Mouse (Mus musculus) liver, embryonic 11.5 days (tissue): ENCODE measurements around the gene Xrra1. TPM values are rescaled to one million over a fixed set of nuclear protein-coding genes. Genes with fewer than 3 reads are reported as not detected.
"Not testable (repeated sequence)": the region's sequence is repeated elsewhere in the genome, so short reads cannot be mapped to it uniquely, and the experiment has no call there.

Experiments used
- ATAC-seq: fragments of 200-750 bp; cut with Nextera tagmentation; replicated peaks from 2 replicates; pipeline ENCODE4 v1.8.0; 2017; ENCODE audit warnings: moderate number of reproducible peaks, mild to moderate bottlenecking, moderate TSS enrichment, moderate library complexity; ENCODE audit not compliant: low FRiP score
- DNase-seq: peaks from one replicate; pipeline ENCODE4 v3.0.0-alpha.2; 2017; ENCODE audit warnings: low spot score
- H3K27ac ChIP-seq: fragments of 300-500 bp; sonication (generic); 2 replicates; pipeline ENCODE4 v1.5.1; 2014; ENCODE audit warnings: mild to moderate bottlenecking, low read depth, low read length, control low read depth
- H3K27me3 ChIP-seq: fragments of 300-500 bp; sonication (generic); replicated peaks from 2 replicates; pipeline ENCODE4 v1.6.1; 2014; ENCODE audit warnings: low read length, mixed read lengths; ENCODE audit not compliant: control insufficient read depth, insufficient read depth
- H3K36me3 ChIP-seq: fragments of 300-500 bp; sonication (generic); 2 replicates; pipeline ENCODE4 v1.6.1; 2014; ENCODE audit warnings: mild to moderate bottlenecking, low read length, moderate library complexity, mixed read lengths; ENCODE audit not compliant: control insufficient read depth, insufficient read depth
- H3K4me1 ChIP-seq: fragments of 300-500 bp; sonication (generic); replicated peaks from 2 replicates; pipeline ENCODE4 v1.6.1; 2014; ENCODE audit warnings: low read length, mixed read lengths; ENCODE audit not compliant: control insufficient read depth, insufficient read depth
- H3K4me2 ChIP-seq: fragments of 300-500 bp; sonication (generic); 2 replicates; pipeline ENCODE4 v1.6.1; 2014; ENCODE audit warnings: mild to moderate bottlenecking, control low read depth, moderate library complexity
- H3K4me3 ChIP-seq: fragments of 300-500 bp; sonication (generic); 2 replicates; pipeline ENCODE4 v1.5.1; 2014; ENCODE audit warnings: low read depth, low read length, control low read depth
- H3K9ac ChIP-seq: fragments of 300-500 bp; sonication (generic); 2 replicates; pipeline ENCODE4 v1.6.1; 2014; ENCODE audit warnings: low read depth, low read length, control low read depth
- H3K9me3 ChIP-seq: fragments of 300-500 bp; sonication (generic); 2 replicates; pipeline ENCODE4 v1.6.1; 2016; ENCODE audit warnings: low read length, inconsistent platforms, mixed read lengths; ENCODE audit not compliant: control insufficient read depth
- WGBS: fragments of 180-500 bp; shearing (Covaris S2); extraction: QIAGEN DNeasy Blood & Tissue Kit; methylation state at CpG from one replicate; pipeline ENCODE4 v1.1.7; 2014; 5-methylcytosine and 5-hydroxymethylcytosine counted together
- polyA plus RNA-seq: library from polyadenylated mRNA; unstranded; fragments of >200 nt; fragmentation: Nextera tagmentation; extraction: Ambion mirVana; gene quantifications from 2 replicates; pipeline ENCODE4 v1.2.1, GENCODE M21; 2014

Gene Xrra1
- polyA plus RNA-seq, 1 experiment from 2014 or later = 0.10 TPM

DNA sequence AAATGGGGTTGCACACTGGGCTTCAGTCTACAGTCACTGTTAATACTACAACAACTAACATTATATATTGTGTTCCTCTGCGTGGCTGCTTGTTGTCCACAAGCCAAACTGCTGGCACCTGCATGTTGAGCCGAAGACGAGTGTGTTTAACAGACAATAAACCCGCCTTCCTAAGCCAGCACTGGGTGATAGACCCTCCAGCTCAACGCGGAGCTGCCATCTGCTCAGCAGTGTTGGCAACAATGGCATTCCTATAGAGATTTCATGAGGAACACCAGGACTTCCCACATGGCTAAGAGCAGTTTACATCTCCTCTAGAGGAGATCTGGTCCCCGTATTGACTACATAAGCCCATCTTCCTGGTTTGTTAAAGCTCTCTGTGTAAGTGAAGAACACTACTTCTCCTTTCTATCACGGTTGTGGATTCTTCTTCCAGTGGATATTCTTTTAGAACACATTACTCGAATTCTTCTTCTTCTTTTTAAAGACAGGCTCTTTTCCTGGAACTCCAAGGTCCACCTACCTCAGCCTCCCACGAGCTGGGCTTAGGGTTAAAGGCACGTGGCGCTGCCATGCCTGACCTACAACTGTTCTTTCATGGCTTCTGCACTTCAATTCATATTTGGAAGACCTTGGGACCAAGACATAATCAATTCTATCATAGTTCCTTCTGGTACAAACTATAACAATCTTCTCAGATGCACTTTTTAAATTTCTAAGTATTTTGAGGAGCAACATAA is 98.5 kb downstream of the Xrra1 start:
- 68% methylated on average over 12 of the region's 12 CpGs for WGBS
- no peak overlapping the region for H3K9ac ChIP-seq
- no peak for DNase-seq
- H3K4me1 ChIP-seq = peaks cover 5% of the 10 kb centered on the region
- no peaks in the 10 kb centered on the region for H3K36me3 ChIP-seq
- no peak overlapping the region for H3K27ac ChIP-seq
- no peak overlapping the region for H3K4me3 ChIP-seq
- no peaks in the 10 kb centered on the region for H3K9me3 ChIP-seq
- no peaks in the 10 kb centered on the region for H3K27me3 ChIP-seq
- ATAC-seq = no peak
- H3K4me2 ChIP-seq = no peak overlapping the region

DNA sequence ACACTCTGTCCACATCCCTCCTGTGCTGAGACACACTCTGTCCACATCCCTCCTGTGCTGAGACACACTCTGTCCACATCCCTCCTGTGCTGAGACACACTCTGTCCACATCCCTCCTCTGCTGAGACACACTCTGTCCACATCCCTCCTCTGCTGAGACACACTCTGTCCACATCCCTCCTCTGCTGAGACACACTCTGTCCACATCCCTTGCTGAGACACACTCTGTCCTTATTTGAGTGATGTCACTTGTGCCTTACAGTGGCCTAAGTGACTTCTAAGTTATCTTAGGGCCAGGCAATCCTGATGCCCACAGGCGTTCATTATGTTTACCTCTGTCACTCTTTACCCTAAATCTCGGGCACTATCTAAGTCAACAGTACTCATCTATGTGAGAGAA is 101.7 kb downstream of the Xrra1 start:
- H3K9ac ChIP-seq, H3K36me3 ChIP-seq, DNase-seq: not testable (repeated sequence)

DNA sequence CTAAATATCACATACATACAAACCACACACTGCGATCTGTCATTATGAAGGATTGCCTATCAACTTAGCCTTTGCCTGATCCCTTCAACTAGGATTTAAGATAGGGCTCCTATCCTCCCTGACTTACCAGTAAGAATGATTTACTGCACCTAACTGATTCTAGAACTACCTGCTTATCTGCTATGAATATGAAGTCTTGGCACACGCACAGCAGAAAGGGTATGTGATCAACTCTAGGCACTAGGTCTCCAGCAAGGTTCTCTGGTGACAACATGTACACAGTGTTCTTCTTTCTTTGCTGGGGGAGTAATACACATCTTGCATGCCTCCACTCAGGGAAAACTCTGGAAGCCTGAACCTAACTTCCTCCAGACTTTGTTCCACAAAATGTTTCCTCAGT is 102.6 kb downstream of the Xrra1 start:
- Histone ChIP-seq H3K9me3 (no peaks in the 10 kb centered on the region), H3K27ac (no peak overlapping the region), H3K4me1 (peaks cover 20% of the 10 kb centered on the region), H3K27me3 (no peaks in the 10 kb centered on the region), H3K4me2 (no peak overlapping the region), H3K9ac (no peak overlapping the region), H3K36me3 (no peaks in the 10 kb centered on the region), H3K4me3 (no peak overlapping the region)
- no peak for ATAC-seq
- WGBS = 67% methylated on average over 2 of the region's 2 CpGs
- DNase-seq = no peak

More for the DNA sequence above, 101.7 kb downstream of the Xrra1 start:
- ATAC-seq, H3K4me3 ChIP-seq, H3K27me3 ChIP-seq, H3K4me2 ChIP-seq, H3K27ac ChIP-seq, H3K9me3 ChIP-seq: not testable (repeated sequence)
- H3K4me1 ChIP-seq = peaks cover 18% of the 10 kb centered on the region
- WGBS = 64% methylated on average over 2 of the region's 2 CpGs

DNA sequence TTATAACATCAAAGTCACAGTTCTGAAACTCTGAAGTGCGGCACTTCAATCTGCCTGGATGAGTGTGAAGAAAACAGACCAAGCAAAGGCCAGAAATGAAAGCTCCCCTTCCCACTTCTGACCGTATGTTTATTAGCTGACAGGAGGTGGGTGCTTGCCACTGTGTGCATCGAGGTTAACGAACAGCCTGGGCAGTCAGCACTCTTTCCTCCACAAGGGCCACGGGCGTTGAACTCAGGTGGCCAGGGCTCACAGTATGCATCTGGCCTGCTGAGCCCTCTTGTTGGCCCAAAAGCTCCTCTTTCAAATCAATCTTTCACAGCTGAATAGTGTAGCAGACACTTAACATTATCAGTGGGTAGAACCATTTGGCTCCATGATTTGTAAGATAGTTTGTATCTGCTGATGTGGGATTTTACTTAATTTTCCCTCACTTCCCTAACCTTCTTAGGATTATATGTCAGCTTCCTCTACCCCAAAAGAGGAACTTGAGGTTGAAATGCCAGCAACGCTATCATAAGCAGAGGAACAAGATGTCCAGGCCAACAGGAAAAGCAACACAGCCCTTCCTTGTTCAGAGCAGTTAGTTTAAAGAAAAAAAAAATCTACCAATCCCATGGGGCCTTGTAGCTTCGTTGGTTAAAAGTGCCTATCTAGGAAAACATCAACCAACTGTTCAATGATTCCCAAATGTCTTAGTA is 103.8 kb downstream of the Xrra1 start:
- H3K4me3 ChIP-seq = no peak overlapping the region
- no peaks in the 10 kb centered on the region for H3K27me3 ChIP-seq
- H3K9ac ChIP-seq = no peak overlapping the region
- WGBS = 46% methylated on average over 8 of the region's 8 CpGs
- peaks cover 21% of the 10 kb centered on the region for H3K4me1 ChIP-seq
- H3K9me3 ChIP-seq = no peaks in the 10 kb centered on the region
- no peaks in the 10 kb centered on the region for H3K36me3 ChIP-seq
- DNase-seq (no peak), ATAC-seq (no peak)
- H3K4me2 ChIP-seq = no peak overlapping the region
- H3K27ac ChIP-seq = peak overlapping the region; percentile 26

DNA sequence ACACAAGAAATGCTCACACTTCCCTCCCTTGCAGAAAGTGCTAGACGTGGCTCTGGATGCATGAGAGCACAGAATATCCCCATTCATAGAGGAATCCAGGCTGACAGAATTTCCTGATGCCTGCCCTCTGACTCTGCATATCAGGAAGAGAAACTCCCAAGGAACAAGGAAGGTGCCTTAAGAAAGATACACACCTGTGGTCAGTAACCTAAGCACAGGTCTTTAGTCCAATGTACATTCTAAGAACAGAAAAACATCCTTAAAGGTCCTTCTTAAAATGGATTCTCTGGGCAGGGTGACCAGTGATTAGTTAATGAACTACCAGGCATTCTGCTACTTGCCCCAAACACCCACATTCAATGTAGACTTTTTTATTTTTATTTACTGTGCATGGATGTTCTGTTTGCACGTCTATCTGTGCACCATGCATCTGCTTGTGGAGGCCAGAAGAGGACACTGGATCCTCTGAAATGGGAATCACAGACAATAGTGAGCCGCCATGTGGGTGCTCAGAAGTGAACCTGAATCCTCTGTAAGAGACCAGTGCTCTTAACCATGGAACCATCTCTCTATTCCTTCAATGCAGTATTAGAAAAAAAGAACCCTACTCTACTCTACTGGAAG is 104.4 kb downstream of the Xrra1 start:
- DNase-seq = no peak
- H3K27ac ChIP-seq = no peak overlapping the region; the same call in 1 of the 2 replicates
- no peak overlapping the region for H3K9ac ChIP-seq
- ATAC-seq = no peak
- H3K4me3 ChIP-seq = no peak overlapping the region
- H3K36me3 ChIP-seq = no peaks in the 10 kb centered on the region
- H3K9me3 ChIP-seq = no peaks in the 10 kb centered on the region
- no peaks in the 10 kb centered on the region for H3K27me3 ChIP-seq
- H3K4me2 ChIP-seq = no peak overlapping the region
- WGBS = 69% methylated on average over 3 of the region's 3 CpGs
- H3K4me1 ChIP-seq = peaks cover 21% of the 10 kb centered on the region

DNA sequence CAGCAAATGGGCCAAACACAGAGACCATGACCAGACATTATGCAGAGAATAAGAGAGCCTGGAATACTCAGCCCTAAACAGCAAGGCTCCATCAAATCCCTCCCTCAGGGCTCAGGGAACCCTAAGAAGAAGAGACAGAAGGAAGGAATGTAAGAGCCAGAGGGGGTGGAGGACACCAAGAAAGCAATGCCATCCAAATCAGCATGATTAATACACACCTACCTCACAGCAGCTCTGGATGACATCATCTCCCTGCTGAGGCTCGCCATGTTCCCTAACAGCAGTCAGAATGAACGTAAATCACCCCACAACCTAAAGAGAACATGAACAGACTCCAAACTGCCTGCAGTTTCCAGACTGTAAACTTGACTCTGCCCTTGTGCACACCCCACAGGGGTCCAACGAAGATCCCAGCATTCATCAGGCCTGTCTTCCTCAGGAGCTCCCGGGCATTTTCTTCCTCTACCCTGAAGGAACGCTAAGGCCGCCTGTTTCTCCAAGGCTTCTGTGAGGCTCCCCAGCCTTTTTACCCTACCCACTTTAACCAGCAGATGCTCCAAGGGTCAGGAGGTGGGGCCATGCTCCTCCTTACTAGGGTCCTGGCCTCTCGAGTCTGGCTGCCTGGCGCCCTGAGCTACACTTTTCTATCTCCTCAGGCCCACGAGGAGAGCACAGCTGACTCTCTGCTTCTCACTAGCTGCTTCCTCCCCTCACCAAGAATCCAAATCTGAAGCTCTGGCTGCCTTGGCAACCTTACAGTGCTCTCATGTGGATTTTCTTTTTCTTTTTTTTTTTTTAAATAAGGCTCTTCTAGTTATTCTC is 106.3 kb downstream of the Xrra1 start:
- DNase-seq = peak; percentile 30

DNA sequence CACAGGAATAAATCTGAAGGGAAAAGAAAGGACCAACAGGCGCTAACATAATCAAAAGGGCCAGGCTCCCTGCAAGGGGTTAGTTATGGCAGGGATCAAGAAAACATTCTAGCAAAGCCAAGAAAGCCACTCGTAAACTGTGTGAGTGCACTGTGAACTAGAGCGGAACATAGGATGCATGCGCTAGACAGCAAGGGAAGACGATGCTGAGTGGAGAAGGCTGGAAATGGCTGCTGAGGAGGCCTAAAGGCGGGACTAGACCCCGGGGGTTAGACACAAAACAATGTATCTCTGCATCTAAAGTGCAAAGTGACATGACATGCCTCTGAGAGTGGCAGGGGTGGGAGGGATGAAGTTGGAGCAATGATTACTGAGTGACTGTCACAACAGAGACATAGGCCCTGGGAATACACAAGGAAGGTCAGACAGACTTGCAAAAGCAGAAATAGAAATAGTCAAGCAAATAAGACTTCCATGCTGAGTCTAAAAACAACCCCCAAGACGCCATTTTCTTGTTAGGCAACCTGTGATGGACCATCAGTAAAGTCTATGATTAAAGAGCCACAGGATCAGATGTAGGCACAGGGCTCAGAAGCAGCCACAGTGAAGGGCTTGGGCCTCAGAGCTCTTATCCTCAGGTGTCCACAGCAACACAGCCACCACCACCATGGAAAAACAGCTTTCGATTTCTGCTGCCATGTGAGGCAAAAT is 107.2 kb downstream of the Xrra1 start:
- 78% methylated on average over 9 of the region's 9 CpGs for WGBS
- H3K9ac ChIP-seq = no peak overlapping the region
- H3K4me3 ChIP-seq = no peak overlapping the region
- H3K4me1 ChIP-seq = peaks cover 21% of the 10 kb centered on the region
- H3K4me2 ChIP-seq = no peak overlapping the region
- H3K9me3 ChIP-seq = no peaks in the 10 kb centered on the region
- no peak for ATAC-seq
- H3K27ac ChIP-seq = no peak overlapping the region
- peak; percentile 28 for DNase-seq
- no peaks in the 10 kb centered on the region for H3K27me3 ChIP-seq
- no peaks in the 10 kb centered on the region for H3K36me3 ChIP-seq

More for the DNA sequence above, 106.3 kb downstream of the Xrra1 start:
- peaks cover 21% of the 10 kb centered on the region for H3K4me1 ChIP-seq
- no peak overlapping the region for H3K4me3 ChIP-seq
- H3K4me2 ChIP-seq = no peak overlapping the region
- no peak for ATAC-seq
- no peak overlapping the region; the same call in 1 of the 2 replicates for H3K27ac ChIP-seq
- no peaks in the 10 kb centered on the region for H3K36me3 ChIP-seq
- H3K9ac ChIP-seq = no peak overlapping the region; the same call in 1 of the 2 replicates
- H3K9me3 ChIP-seq = no peaks in the 10 kb centered on the region
- WGBS = 54% methylated on average over 9 of the region's 9 CpGs
- H3K27me3 ChIP-seq = no peaks in the 10 kb centered on the region
